Comparison of ENCODE assay signal across 24 mouse cellular contexts in genomic region chr14:115414545-115414944, GRCm38 (mm10).
DNase-seq lines count a peak whose midpoint lies in the region; ATAC-seq lines count a peak whose summit lies in the region.
"Had no signal": no experiment of that assay in that cellular context is flagged by ENCODE, and none has a peak within 500 bp of the region (broad histone marks: within the 10 kb centered on the region; RNA-seq: fewer than 3 reads in every experiment).

No protein-coding gene starts in this region.

- no peaks in the 10 kb centered on the region for H3K4me1 ChIP-seq in forebrain, embryonic 12.5 days
- peaks cover 17% of the 10 kb centered on the region for H3K4me1 ChIP-seq in forebrain, embryonic 10.5 days
- peaks cover 2% of the 10 kb centered on the region; the same call in 1 of the 2 replicates for H3K4me1 ChIP-seq in midbrain, embryonic 11.5 days (ENCODE audit: control insufficient read depth, insufficient read depth, low read length)
- H3K4me1 ChIP-seq in midbrain, embryonic 15.5 days = no peaks in the 10 kb centered on the region
- 0 out of 2 replicates have a peak, but pooled peaks cover 4% of the 10 kb centered on the region for H3K4me1 ChIP-seq in kidney, embryonic 14.5 days (ENCODE audit: control insufficient read depth, insufficient read depth, low read length)
- H3K4me1 ChIP-seq: forebrain, embryonic 13.5 days; heart, embryonic 15.5 days; hindbrain, embryonic 15.5 days had no signal

- no peak overlapping the region for H3K9ac ChIP-seq in forebrain, embryonic 12.5 days
- H3K9ac ChIP-seq in midbrain, embryonic 11.5 days (ENCODE audit: low read length) = no peak overlapping the region
- no peak overlapping the region for H3K9ac ChIP-seq in midbrain, embryonic 15.5 days
- no peak overlapping the region for H3K9ac ChIP-seq in kidney, embryonic 14.5 days (ENCODE audit: low read depth, low read length)
- H3K9ac ChIP-seq: embryonic facial prominence, embryonic 12.5 days; forebrain, embryonic 13.5 days; heart, embryonic 15.5 days; hindbrain, embryonic 15.5 days; midbrain, embryonic 13.5 days had no signal

- 66% methylated on average over 5 of the region's 5 CpGs for WGBS in forebrain, embryonic 12.5 days
- 65% methylated on average over 5 of the region's 5 CpGs for WGBS in forebrain, embryonic 10.5 days
- WGBS in midbrain, embryonic 11.5 days = 72% methylated on average over 5 of the region's 5 CpGs
- 61% methylated on average over 5 of the region's 5 CpGs for WGBS in midbrain, embryonic 15.5 days
- WGBS in kidney, embryonic 14.5 days = 36% methylated on average over 5 of the region's 5 CpGs

- no peak overlapping the region for H3K4me2 ChIP-seq in forebrain, embryonic 12.5 days
- H3K4me2 ChIP-seq in midbrain, embryonic 11.5 days = no peak overlapping the region
- H3K4me2 ChIP-seq in midbrain, embryonic 15.5 days = no peak overlapping the region
- no peak overlapping the region for H3K4me2 ChIP-seq in kidney, embryonic 14.5 days (replicated peaks; ENCODE audit: low read depth, low read length)
- H3K4me2 ChIP-seq: embryonic facial prominence, embryonic 12.5 days; forebrain, embryonic 13.5 days; heart, embryonic 15.5 days; hindbrain, embryonic 15.5 days; liver, embryonic 11.5 days; midbrain, embryonic 13.5 days had no signal

- H3K27ac ChIP-seq in forebrain, embryonic 12.5 days = no peak overlapping the region
- H3K27ac ChIP-seq in forebrain, embryonic 10.5 days = no peak overlapping the region
- H3K27ac ChIP-seq in midbrain, embryonic 11.5 days (ENCODE audit: low read depth, low read length) = no peak overlapping the region
- H3K27ac ChIP-seq in midbrain, embryonic 15.5 days = no peak overlapping the region
- no peak overlapping the region for H3K27ac ChIP-seq in kidney, embryonic 14.5 days (ENCODE audit: low read depth, low read length)
- H3K27ac ChIP-seq: embryonic facial prominence, embryonic 12.5 days; forebrain, embryonic 13.5 days; gastrocnemius, adult 2 months; heart, embryonic 15.5 days; hindbrain, embryonic 15.5 days; left cerebral cortex, adult 2 months; midbrain, embryonic 13.5 days had no signal

- ATAC-seq in forebrain, embryonic 12.5 days (ENCODE audit: low FRiP score) = peak; percentile 42; the same call in 1 of the 2 replicates
- ATAC-seq in midbrain, embryonic 11.5 days (ENCODE audit: low FRiP score) = peak; percentile 62; the same call in 1 of the 2 replicates
- ATAC-seq in midbrain, embryonic 15.5 days (replicated peaks) = no peak
- ATAC-seq in kidney, embryonic 14.5 days (ENCODE audit: low FRiP score, low TSS enrichment) = peak; percentile 71; the same call in 1 of the 2 replicates
- ATAC-seq: CD4-positive, CD25-positive, alpha-beta regulatory T cell, adult 4 months; forebrain, embryonic 13.5 days; midbrain, embryonic 13.5 days had no signal

- no peaks in the 10 kb centered on the region for H3K27me3 ChIP-seq in forebrain, embryonic 12.5 days
- no peaks in the 10 kb centered on the region for H3K27me3 ChIP-seq in forebrain, embryonic 10.5 days (ENCODE audit: poor library complexity, severe bottlenecking)
- no peaks in the 10 kb centered on the region for H3K27me3 ChIP-seq in midbrain, embryonic 11.5 days (ENCODE audit: control insufficient read depth, insufficient read depth, low read length)
- no peaks in the 10 kb centered on the region for H3K27me3 ChIP-seq in midbrain, embryonic 15.5 days (replicated peaks)
- no peaks in the 10 kb centered on the region for H3K27me3 ChIP-seq in kidney, embryonic 14.5 days (ENCODE audit: control insufficient read depth, insufficient read depth, low read length)
- H3K27me3 ChIP-seq: embryonic facial prominence, embryonic 12.5 days; forebrain, embryonic 13.5 days; heart, embryonic 15.5 days; hindbrain, embryonic 15.5 days; midbrain, embryonic 13.5 days had no signal

- no peak for DNase-seq in forebrain, embryonic 10.5 days (ENCODE audit: extremely low spot score, low spot score)
- DNase-seq in midbrain, embryonic 11.5 days (ENCODE audit: low spot score, missing footprints) = no peak
- DNase-seq in kidney, postnatal 25 days = peak; percentile 13 to 40
- DNase-seq in cerebellum, postnatal 36 days = no peak
- DNase-seq: adrenal gland, postnatal 14 days; cerebellum, adult 8-10 months; gastrocnemius, adult 2 months; heart, postnatal 36 days; layer of hippocampus, adult 9-11 months; left cerebral cortex, postnatal 4 days; lung, adult 18-20 months; lung, postnatal 10 days; thymus, postnatal 14 days had no signal

- no peaks in the 10 kb centered on the region for H3K9me3 ChIP-seq in forebrain, embryonic 12.5 days
- no peaks in the 10 kb centered on the region for H3K9me3 ChIP-seq in forebrain, embryonic 10.5 days
- H3K9me3 ChIP-seq in midbrain, embryonic 11.5 days (ENCODE audit: control insufficient read depth, low read length) = no peaks in the 10 kb centered on the region
- no peaks in the 10 kb centered on the region for H3K9me3 ChIP-seq in midbrain, embryonic 15.5 days
- H3K9me3 ChIP-seq in kidney, embryonic 14.5 days (ENCODE audit: control insufficient read depth, low read length) = no peaks in the 10 kb centered on the region
- H3K9me3 ChIP-seq: embryonic facial prominence, embryonic 12.5 days; forebrain, embryonic 13.5 days; heart, embryonic 15.5 days; hindbrain, embryonic 15.5 days; midbrain, embryonic 13.5 days had no signal

- H3K4me3 ChIP-seq in forebrain, embryonic 12.5 days (replicated peaks) = no peak overlapping the region
- H3K4me3 ChIP-seq in forebrain, embryonic 10.5 days = no peak overlapping the region
- H3K4me3 ChIP-seq in midbrain, embryonic 11.5 days (ENCODE audit: low read depth, low read length) = no peak overlapping the region
- H3K4me3 ChIP-seq in midbrain, embryonic 15.5 days = no peak overlapping the region
- H3K4me3 ChIP-seq in kidney, embryonic 14.5 days (ENCODE audit: low read length) = no peak overlapping the region
- H3K4me3 ChIP-seq: embryonic facial prominence, embryonic 12.5 days; forebrain, embryonic 13.5 days; gastrocnemius, adult 2 months; heart, embryonic 15.5 days; hindbrain, embryonic 15.5 days; left cerebral cortex, adult 2 months; midbrain, embryonic 13.5 days had no signal

- H3K36me3 ChIP-seq in forebrain, embryonic 12.5 days (replicated peaks) = no peaks in the 10 kb centered on the region
- H3K36me3 ChIP-seq in forebrain, embryonic 10.5 days (replicated peaks) = no peaks in the 10 kb centered on the region
- H3K36me3 ChIP-seq in midbrain, embryonic 11.5 days (ENCODE audit: control insufficient read depth, insufficient read depth, low read length) = no peaks in the 10 kb centered on the region
- no peaks in the 10 kb centered on the region for H3K36me3 ChIP-seq in midbrain, embryonic 15.5 days (replicated peaks)
- no peaks in the 10 kb centered on the region for H3K36me3 ChIP-seq in kidney, embryonic 14.5 days (ENCODE audit: control insufficient read depth, insufficient read depth, low read length)
- H3K36me3 ChIP-seq: embryonic facial prominence, embryonic 12.5 days; heart, embryonic 15.5 days; hindbrain, embryonic 15.5 days; midbrain, embryonic 13.5 days had no signal

Comparison
In these comparisons a context has a peak if more than half of its experiments do, and no peak if none do; other contexts are left out.
1. DNase-seq: peak in kidney, postnatal 25 days (2 of 2); none in forebrain, embryonic 10.5 days (single experiment), midbrain, embryonic 11.5 days (single experiment) and cerebellum, postnatal 36 days (0 of 2).